Mouse (Mus musculus) thymus, adult 2 months (tissue): ENCODE measurements at regions not wholly inside any gene's neighbourhood (a gene's known extent, or its start where the extent isn't known, plus 50 kb on each side); places are given as distances from the start of the nearest gene placed in this dataset.

Experiments
- CTCF ChIP-seq: fragments of 200-500 bp; IDR thresholded peaks from 2 replicates; pipeline ENCODE4 v1.5.1; 2012; ENCODE audit warnings: mild to moderate bottlenecking, control low read depth, low read length, moderate library complexity, borderline replicate concordance; ENCODE audit not compliant: control insufficient read depth, poor library complexity, insufficient read depth; ENCODE audit errors: extremely low read depth
- POLR2A ChIP-seq: fragments of 200-500 bp; IDR thresholded peaks from 2 replicates; pipeline ENCODE4 v1.6.1; 2012; ENCODE audit warnings: mild to moderate bottlenecking, low read length, control low read depth, moderate library complexity; ENCODE audit not compliant: control insufficient read depth, poor library complexity, insufficient read depth; ENCODE audit errors: extremely low read depth

DNA sequence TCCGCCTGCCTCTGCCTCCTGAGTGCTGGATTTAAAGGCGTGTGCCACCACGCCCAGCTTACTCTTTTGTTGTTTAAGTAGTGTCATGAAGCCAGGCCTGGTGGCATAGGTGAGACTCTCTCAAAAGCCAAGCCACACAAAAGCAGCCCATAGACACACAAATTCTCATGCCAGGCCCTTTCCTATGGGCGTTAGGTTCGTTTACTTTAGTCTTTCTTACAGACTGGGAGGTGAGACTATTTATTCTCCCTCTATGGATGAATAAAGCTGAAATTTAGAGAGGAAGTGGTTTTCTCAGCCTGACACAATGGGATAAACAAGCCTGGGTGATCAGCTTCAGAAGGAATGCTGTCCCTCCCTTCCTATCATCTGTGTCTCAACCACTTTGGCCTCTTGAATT, 243.0 kb downstream of the Gm45692 start:
- no peak for TF ChIP-seq CTCF
- TF ChIP-seq POLR2A, result no peak
